Mouse (Mus musculus): ENCODE results near the gene Mmp15.

The Mmp15 gene

DNA sequence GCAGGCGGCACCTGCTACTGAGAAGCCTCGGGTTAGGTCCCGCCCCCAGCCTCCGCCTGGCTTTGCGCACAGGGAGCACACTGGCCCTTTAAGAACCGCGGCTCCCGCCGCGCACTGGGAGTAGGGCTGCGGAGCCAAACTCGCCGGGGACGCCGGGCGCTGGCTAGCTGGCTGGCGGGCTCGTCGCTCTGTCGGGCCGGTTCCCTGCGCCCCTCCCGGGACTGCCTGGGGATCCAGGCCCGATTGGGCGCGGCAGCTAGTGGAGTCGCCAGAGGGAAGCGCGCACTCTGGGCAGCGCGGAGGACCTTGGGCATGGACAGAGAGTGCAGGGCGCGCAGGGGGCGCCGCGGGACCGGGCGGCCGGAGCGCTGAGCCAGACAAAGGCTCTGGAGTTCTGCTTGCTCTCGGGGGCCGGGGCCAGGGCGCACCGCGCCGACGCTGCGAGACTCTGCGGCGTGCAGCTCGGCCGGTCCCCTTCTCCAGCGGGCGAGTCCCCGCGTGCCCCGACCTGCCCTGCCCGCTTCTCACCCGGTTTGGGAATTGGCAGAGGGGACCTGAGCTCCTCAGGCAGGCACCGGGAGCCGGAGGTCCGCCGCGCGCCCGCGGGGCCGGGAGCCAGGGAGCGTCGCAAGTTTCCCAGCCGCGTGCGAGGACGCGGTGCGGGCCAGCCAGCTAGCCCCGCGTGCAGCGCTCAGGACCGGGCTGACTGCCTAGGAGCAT lies at the start of gene Mmp15:
TSS of gene Mmp15 (plus strand) at position 118 of the 720 bp plus-strand sequence.
- no peak for DNase-seq (ENCODE audit: low spot score in 2 of 2)

DNA sequence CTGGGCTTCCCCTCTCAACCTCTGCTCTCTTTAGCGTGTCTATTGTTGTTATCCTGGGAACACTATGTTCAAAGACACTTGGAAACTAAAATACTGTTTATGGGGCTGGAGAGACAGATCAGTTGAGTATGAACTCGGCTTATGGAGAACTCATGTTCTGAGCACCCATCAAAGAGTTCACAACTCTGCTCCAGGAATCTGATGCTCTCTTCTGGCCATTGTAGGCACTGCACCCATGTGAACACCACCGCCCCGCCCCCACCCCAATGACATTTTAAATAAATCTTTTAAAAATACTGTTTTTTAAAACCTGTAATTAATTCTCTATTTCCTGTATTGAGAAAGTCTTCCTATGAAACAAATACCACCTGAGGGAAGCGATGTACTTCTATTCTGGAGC lies 49.7 kb upstream of the Mmp15 start:
- DNase-seq (ENCODE audit: low spot score in 2 of 2), result no peak

- DNase-seq (ENCODE audit: low spot score in 2 of 2), result no peak
Measured at GRCm38 (mm10) chr8:95305526-95305925, 46.5 kb upstream of the Mmp15 start.

- no peak for DNase-seq (ENCODE audit: low spot score in 2 of 2)
Measured at GRCm38 (mm10) chr8:95306431-95306830, 45.6 kb upstream of the Mmp15 start, which contains the start of gene Cngb1. Gene Cngb1, minus strand, starts transcription at chr8:95306585.

DNA sequence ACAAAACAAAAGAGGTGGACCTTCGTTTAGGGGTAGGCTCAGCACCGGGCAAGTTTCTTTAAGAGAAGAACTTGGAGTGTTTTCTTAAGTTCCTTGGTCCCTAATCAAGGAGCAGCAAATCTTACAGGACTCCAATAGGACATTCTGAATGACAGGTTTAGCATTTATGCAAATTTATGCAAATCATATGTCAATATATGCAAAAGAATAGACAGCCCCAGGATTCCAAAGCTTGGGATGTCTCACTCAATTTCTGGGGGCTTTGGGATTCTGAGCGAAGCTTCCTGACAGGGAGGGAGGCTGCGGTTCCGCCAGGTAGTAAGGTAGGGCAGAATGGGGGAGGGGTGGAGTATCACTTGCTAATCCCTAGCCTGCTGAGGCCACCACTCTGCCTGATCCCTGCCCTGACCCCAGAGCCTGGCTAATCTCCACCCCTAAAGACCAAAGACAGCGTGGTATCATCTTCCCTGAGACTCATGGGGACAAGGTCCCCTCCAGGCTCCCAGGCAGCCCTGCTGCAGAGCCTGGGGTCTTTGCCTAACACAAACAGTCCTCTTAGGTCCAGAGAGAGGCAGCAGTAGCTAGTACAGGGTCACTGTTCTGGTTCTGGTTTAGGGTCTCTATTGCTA lies 41.6 kb upstream of the Mmp15 start, which contains the start of gene Tepp:
TSS of gene Tepp (plus strand) at position 225 of the 629 bp plus-strand sequence.
- no peak for DNase-seq (ENCODE audit: low spot score in 2 of 2)

DNA sequence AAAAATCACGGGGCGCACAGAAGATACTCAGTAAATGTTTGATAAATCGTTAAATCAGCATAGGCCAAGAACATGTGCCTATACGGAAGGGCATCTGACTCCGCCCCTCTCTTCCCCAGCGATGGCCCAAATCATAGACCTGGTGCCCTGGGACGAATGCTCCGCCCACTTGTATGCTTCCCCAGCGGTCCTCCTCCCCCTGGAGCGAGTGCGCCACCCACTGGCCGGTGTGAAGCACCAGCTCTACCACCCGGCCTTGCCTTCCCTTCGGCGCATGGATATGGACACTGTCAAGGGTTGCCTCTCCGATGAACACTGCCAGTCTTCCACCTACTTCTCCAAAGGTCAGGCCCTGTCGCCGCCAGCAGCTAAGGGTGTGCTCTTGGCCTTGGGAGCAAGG lies 39.2 kb upstream of the Mmp15 start:
- DNase-seq (ENCODE audit: low spot score in 2 of 2), result no peak

GRCm38 (mm10) chr8:95313857-95314256 lies 38.2 kb upstream of the Mmp15 start:
- DNase-seq (ENCODE audit: low spot score in 2 of 2), result no peak

GRCm38 (mm10) chr8:95314707-95315106 lies 37.4 kb upstream of the Mmp15 start:
- DNase-seq (ENCODE audit: low spot score in 2 of 2), result no peak

- no peak for DNase-seq (ENCODE audit: low spot score in 2 of 2)
Measured at GRCm38 (mm10) chr8:95315350-95315749, 36.7 kb upstream of the Mmp15 start.

DNA sequence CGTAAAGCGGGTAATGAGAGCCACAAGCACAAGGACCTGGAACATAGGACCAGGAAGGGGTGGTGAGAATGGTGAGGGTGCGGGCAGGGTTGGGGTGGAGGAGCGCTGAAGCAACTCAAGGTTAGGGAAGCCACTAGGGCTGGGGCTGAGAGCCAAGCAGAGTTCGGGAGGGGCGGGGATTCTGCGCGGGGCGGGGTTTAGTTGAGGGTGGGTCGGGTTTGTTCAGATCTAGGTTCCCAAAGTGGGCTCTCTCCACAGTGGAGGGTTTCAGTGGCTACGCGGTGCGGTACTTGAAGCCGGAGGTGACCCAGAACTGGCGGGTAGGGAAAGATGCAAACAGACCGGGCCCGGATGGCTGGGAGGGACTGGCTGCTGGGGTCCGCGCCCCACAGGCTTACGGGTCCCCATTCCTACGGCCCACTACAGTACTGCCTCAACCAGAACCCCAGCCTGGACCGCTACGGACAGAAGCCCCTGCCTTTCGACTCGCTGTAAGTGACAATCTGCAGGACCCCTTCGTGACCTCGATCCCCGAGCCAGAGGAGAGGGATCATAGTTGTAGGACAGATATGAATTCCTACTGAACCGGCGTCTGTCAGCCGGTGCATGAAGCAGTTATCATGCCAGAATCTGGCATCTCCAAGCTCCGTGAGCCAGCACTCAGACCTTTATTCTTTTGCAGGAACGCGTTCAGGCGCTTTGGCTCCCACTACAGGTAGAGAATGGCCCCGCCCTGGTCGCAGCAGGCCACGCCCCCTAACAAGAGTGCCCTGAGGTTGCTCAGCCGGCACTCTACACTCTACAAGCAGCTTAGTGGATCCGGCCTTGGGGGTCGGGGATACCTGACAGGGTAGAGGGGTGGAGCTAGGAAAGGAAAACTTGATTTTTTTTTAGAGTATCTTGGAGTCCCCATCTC lies 31.6 kb upstream of the Mmp15 start:
- peak; percentile 53 to 70 for DNase-seq (ENCODE audit: low spot score in 2 of 2)

GRCm38 (mm10) chr8:95323201-95323600 lies 28.9 kb upstream of the Mmp15 start:
- no peak for DNase-seq (ENCODE audit: low spot score in 2 of 2)

- DNase-seq (ENCODE audit: low spot score in 2 of 2), result no peak
Measured at GRCm38 (mm10) chr8:95324646-95325045, 27.4 kb upstream of the Mmp15 start.

DNA sequence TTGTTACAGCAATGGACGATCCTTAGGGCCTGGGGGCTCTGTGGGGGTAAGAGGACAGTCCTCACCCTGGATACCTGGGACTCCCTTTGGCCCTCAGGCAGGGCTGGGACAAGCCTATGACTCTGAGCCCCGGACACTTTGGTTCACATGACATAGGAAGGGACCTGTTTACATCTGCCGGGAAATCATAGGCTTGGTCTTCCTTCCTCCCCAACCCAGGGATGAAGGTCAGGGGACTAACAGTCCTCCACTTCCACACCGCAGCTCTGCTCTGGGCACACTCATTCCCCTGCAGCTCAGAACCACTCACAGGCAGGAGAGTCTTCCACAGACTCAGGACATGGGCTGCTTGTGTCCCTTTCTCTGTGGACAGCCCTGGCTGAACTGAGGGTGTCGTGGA lies 25.2 kb upstream of the Mmp15 start:
- DNase-seq (ENCODE audit: low spot score in 2 of 2), result no peak

DNA sequence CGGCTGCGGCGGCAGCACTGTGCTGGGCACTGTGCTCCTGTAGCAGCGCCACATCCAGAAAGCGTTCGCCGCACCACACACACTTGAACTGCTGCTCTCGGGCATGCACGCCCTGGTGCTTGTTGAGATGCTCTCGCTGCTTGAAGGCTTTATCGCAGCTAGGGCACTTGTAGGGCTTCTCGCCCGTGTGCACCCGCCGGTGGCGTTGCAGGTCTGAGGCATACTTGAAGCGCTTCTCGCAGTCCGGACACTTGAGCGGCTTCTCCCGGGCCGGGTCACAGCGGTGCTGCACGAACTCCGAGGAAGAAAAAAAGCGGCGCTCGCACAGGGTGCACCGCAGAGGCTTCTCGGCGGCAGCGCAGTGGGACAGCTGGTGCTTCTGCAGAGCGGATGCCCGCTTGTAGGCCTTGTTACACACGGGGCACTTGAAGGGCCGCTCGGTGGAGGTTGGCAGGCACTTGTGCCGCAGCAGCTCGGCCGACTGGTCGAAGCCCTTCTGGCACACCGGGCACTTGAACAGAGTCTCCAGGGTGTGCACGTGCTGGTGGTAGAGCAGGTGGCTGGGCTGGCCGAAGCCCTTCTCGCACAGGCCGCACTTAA lies 24.1 kb upstream of the Mmp15 start:
- no peak for DNase-seq (ENCODE audit: low spot score in 2 of 2)

GRCm38 (mm10) chr8:95330367-95330766 lies 21.7 kb upstream of the Mmp15 start:
- DNase-seq (ENCODE audit: low spot score in 2 of 2), result no peak

- no peak for DNase-seq (ENCODE audit: low spot score in 2 of 2)
Measured at GRCm38 (mm10) chr8:95331156-95331719, 20.8 kb upstream of the Mmp15 start.

- DNase-seq (ENCODE audit: low spot score in 2 of 2), result peak; percentile 96 to 97
Measured at GRCm38 (mm10) chr8:95331720-95332436, 20.2 kb upstream of the Mmp15 start, which contains the start of the genes Zfp319 and Usb1. Gene Zfp319, minus strand, starts transcription at chr8:95331950. Gene Usb1, plus strand, starts transcription at chr8:95332284.

- DNase-seq (ENCODE audit: low spot score in 2 of 2), result no peak
Measured at GRCm38 (mm10) chr8:95332437-95333199, 19.4 kb upstream of the Mmp15 start.

GRCm38 (mm10) chr8:95335706-95336105 lies 16.4 kb upstream of the Mmp15 start:
- no peak for DNase-seq (ENCODE audit: low spot score in 2 of 2)

- no peak for DNase-seq (ENCODE audit: low spot score in 2 of 2)
Measured at GRCm38 (mm10) chr8:95336363-95336762, 15.7 kb upstream of the Mmp15 start.

All from natural killer cell, adult 2 months (primary cell).